Mouse (Mus musculus) ZHBTc4 (cell line): ENCODE results near the gene Sirt6.

ENCODE experiments used
- DNase-seq: peaks from one replicate; pipeline ENCODE4 v3.0.0-alpha.2; 2011; ENCODE audit warnings: low read depth, low spot score

Gene Sirt6

GRCm38 (mm10) chr10:81626101-81626993 lies 1.2 kb downstream of the Sirt6 start:
- peak; percentile 83 for DNase-seq

GRCm38 (mm10) chr10:81623441-81623840 lies 4.2 kb downstream of the Sirt6 start:
- peak; percentile 93 for DNase-seq

GRCm38 (mm10) chr10:81620786-81621185 lies 6.8 kb downstream of the Sirt6 start:
- DNase-seq, result peak; percentile 76

- DNase-seq, result no peak
These were observed 7.6 kb downstream of the Sirt6 start for GRCm38 (mm10) chr10:81619976-81620375.

GRCm38 (mm10) chr10:81615486-81615885 lies 12.1 kb downstream of the Sirt6 start:
- DNase-seq, result peak; percentile 94

GRCm38 (mm10) chr10:81612779-81613178 lies 14.8 kb downstream of the Sirt6 start:
- peak; percentile 72 for DNase-seq

- DNase-seq, result no peak
These were observed 19.3 kb downstream of the Sirt6 start for GRCm38 (mm10) chr10:81608308-81608707.

- DNase-seq, result peak; percentile 98
These were observed 21.4 kb downstream of the Sirt6 start, which contains the start of gene BC025920 for GRCm38 (mm10) chr10:81605974-81606751. Gene BC025920, plus strand, starts transcription at chr10:81606270.

- no peak for DNase-seq
These were observed 22.0 kb downstream of the Sirt6 start for GRCm38 (mm10) chr10:81605666-81605973.

GRCm38 (mm10) chr10:81604968-81605665 lies 22.5 kb downstream of the Sirt6 start:
- peak; percentile 90 for DNase-seq

- no peak for DNase-seq
These were observed 23.3 kb downstream of the Sirt6 start for GRCm38 (mm10) chr10:81604019-81604967.

- DNase-seq, result peak; percentile 76
These were observed 24.9 kb downstream of the Sirt6 start for GRCm38 (mm10) chr10:81602741-81603151.

- DNase-seq, result no peak
These were observed 26.1 kb downstream of the Sirt6 start for GRCm38 (mm10) chr10:81601396-81601905.

- peak; percentile 100 for DNase-seq
These were observed 26.8 kb downstream of the Sirt6 start, which contains the start of gene Tle6 for GRCm38 (mm10) chr10:81600738-81601203. Gene Tle6, minus strand, starts transcription at chr10:81601073.

GRCm38 (mm10) chr10:81600096-81600495 lies 27.5 kb downstream of the Sirt6 start:
- no peak for DNase-seq

- DNase-seq, result no peak
These were observed 28.0 kb downstream of the Sirt6 start for GRCm38 (mm10) chr10:81599630-81600029.

- DNase-seq, result no peak
These were observed 28.7 kb downstream of the Sirt6 start for GRCm38 (mm10) chr10:81598871-81599270.

- DNase-seq, result no peak
These were observed 29.3 kb downstream of the Sirt6 start for GRCm38 (mm10) chr10:81598342-81598741.

GRCm38 (mm10) chr10:81597137-81597950 lies 30.3 kb downstream of the Sirt6 start:
- peak; percentile 62 for DNase-seq
